Mouse (Mus musculus) ES-E14 (cell line): ENCODE results near the gene Psmd11.

Experiments used
- CHD2 ChIP-seq: IDR thresholded peaks from 2 replicates; pipeline ENCODE4 v1.6.1; 2014; ENCODE audit warnings: mild to moderate bottlenecking, low read depth, low read length, inconsistent platforms
- HCFC1 ChIP-seq: IDR thresholded peaks from 2 replicates; pipeline ENCODE4 v1.6.1; 2012; ENCODE audit warnings: low read length, inconsistent platforms, borderline replicate concordance; ENCODE audit not compliant: insufficient read depth
- MAFK ChIP-seq: IDR thresholded peaks from 2 replicates; pipeline ENCODE4 v1.6.1; 2014; ENCODE audit warnings: mild to moderate bottlenecking, low read depth, low read length, inconsistent platforms; ENCODE audit not compliant: insufficient read depth
- ZC3H11A ChIP-seq: IDR thresholded peaks from 2 replicates; pipeline ENCODE4 v1.6.1; 2012; ENCODE audit warnings: low read depth, mild to moderate bottlenecking, inconsistent platforms, low read length, borderline replicate concordance
- ZNF384 ChIP-seq: IDR thresholded peaks from 2 replicates; pipeline ENCODE4 v1.6.1; 2012; ENCODE audit warnings: low read depth, low read length, inconsistent platforms

GRCm38 (mm10) chr11:80449859-80450258, 21.4 kb downstream of the Psmd11 start:
- TF ChIP-seq HCFC1 (no peak), CHD2 (no peak), MAFK (no peak), ZC3H11A (no peak), ZNF384 (no peak)
